Mouse (Mus musculus): ENCODE measurements around the gene Wdr90. TPM values are rescaled to one million over a fixed set of nuclear protein-coding genes. Genes with fewer than 3 reads are reported as not detected.

Gene Wdr90
- polyA plus RNA-seq, 1 experiment from 2014 or later = 35.6 TPM

- no peak overlapping the region for H3K4me2 ChIP-seq
- H3K9me3 ChIP-seq (replicated peaks) = no peaks in the 10 kb centered on the region
- peaks cover 54% of the 10 kb centered on the region for H3K4me1 ChIP-seq
- no peak for ATAC-seq (replicated peaks; ENCODE audit: low FRiP score)
- no peak overlapping the region for H3K9ac ChIP-seq
- no peak overlapping the region for H3K27ac ChIP-seq
- H3K36me3 ChIP-seq = peaks cover 65% of the 10 kb centered on the region
- no peak overlapping the region for H3K4me3 ChIP-seq (replicated peaks)
- WGBS = 96% methylated on average over 6 of the region's 6 CpGs
- H3K27me3 ChIP-seq = no peaks in the 10 kb centered on the region
These were observed 20.8 kb downstream of the Wdr90 start for GRCm38 (mm10) chr17:25840519-25840918.

DNA sequence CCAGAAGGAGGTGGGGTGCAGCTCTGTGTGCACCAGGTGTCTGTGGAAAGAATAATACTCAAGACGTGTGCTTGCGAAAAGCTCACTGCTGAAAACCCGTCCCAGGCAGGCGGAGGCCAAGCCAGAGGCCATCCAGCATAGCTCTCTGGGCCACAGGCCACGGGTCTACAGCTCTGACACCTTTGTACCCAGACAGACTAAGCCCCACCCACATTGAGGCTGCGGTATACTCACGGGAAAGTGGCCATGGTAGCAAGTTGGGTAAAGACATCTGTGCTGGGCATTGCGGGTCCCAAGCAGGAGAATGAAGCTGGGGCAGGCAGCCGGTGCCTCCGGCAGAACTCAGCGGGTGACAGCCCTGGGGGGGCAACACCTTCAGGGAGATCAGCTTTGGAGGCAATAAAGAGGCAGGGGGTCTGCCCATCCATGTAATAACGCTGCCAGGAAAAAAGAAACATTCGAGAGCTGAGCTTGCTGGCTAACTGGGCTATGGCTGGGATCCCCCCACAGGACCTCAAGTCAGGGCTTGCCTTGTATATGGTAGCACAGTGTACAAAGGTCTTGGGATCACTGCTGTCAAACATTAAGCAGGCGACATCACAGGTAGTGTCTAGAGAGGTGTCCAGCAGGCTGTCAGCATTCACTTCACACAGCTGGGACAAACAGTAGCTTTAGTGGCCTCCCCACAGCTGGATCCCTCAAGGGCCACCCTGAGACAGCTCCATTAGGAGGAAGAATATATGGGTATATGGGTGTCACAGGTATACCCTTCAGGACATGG is 21.7 kb downstream of the Wdr90 start:
- Histone ChIP-seq H3K36me3 (peaks cover 67% of the 10 kb centered on the region), H3K4me2 (no peak overlapping the region), H3K4me1 (peaks cover 57% of the 10 kb centered on the region), H3K9me3 (replicated peaks) (no peaks in the 10 kb centered on the region), H3K27me3 (no peaks in the 10 kb centered on the region), H3K9ac (no peak overlapping the region), H3K27ac (no peak overlapping the region), H3K4me3 (replicated peaks) (no peak overlapping the region)
- WGBS = 82% methylated on average over 14 of the region's 14 CpGs
- no peak for ATAC-seq (replicated peaks; ENCODE audit: low FRiP score)

DNA sequence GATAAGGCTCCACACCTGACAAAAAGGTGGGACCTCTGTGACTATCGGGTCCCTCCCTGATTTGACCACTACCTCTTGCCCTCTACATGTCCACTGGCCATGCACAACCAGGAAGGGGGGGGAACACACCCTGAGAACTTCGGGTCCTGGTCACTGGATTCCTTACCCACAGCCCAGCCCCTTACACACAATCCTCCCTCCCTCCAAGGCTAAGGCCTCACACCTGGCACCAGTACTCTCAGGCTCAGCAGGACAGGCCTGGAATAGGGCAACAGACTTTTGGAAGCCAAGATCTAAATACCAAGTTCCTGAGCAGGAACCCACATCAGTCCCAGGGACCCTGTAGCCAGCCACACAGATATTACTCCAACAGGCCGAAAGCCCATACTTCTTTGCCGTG is 22.4 kb downstream of the Wdr90 start:
- Histone ChIP-seq H3K9me3 (replicated peaks) (no peaks in the 10 kb centered on the region), H3K4me1 (peaks cover 62% of the 10 kb centered on the region), H3K4me2 (no peak overlapping the region), H3K4me3 (replicated peaks) (no peak overlapping the region), H3K27ac (no peak overlapping the region), H3K9ac (no peak overlapping the region), H3K27me3 (no peaks in the 10 kb centered on the region), H3K36me3 (peaks cover 67% of the 10 kb centered on the region)
- no peak for ATAC-seq (replicated peaks; ENCODE audit: low FRiP score)
- WGBS = 82% methylated on average over 4 of the region's 4 CpGs

- H3K36me3 ChIP-seq = peaks cover 62% of the 10 kb centered on the region
These were observed 23.8 kb downstream of the Wdr90 start for GRCm38 (mm10) chr17:25837533-25837932.

DNA sequence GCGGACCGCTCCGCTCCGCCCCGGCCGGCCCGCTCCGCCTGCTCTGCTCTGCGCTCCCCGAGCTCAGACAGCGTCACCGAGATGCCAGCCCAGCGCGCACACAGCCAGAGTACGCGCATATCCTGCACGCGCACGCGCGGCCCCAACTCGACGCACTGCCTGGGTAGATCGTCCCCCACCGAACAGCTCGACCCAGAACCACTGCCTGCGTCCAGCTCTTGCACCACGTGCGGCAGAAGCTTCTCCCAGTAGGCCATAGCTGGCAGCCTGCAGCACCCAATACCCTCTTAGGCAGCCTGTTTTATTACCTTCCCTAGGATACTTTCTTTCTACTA is 24.3 kb downstream of the Wdr90 start, which contains the start of gene Rhbdl1:
Gene Rhbdl1 (minus strand): TSS at position 220 of the 335 bp plus-strand sequence.
- H3K36me3 ChIP-seq = peaks cover 57% of the 10 kb centered on the region
- H3K9ac ChIP-seq = peak within 1 kb of the TSS; percentile 42
- H3K4me1 ChIP-seq = peaks cover 58% of the 10 kb centered on the region
- peak within 1 kb of the TSS; percentile 95 for H3K4me2 ChIP-seq
- H3K4me3 ChIP-seq (replicated peaks) = peak within 1 kb of the TSS; percentile 42
- H3K27me3 ChIP-seq = no peaks in the 10 kb centered on the region
- ATAC-seq (replicated peaks; ENCODE audit: low FRiP score) = 0 out of 2 replicates have a peak, but pooled peaks have one; percentile 34
- H3K9me3 ChIP-seq (replicated peaks) = no peaks in the 10 kb centered on the region
- H3K27ac ChIP-seq = peak within 1 kb of the TSS; percentile 85
- WGBS = 2% methylated on average over 29 of the region's 29 CpGs

More at GRCm38 (mm10) chr17:25837533-25837932, 23.8 kb downstream of the Wdr90 start:
- 52% methylated on average over 3 of the region's 3 CpGs for WGBS
- Histone ChIP-seq H3K9ac (no peak overlapping the region), H3K4me3 (replicated peaks) (peak overlapping the region; percentile 42), H3K4me2 (peak overlapping the region; percentile 95), H3K27me3 (no peaks in the 10 kb centered on the region), H3K9me3 (replicated peaks) (no peaks in the 10 kb centered on the region), H3K4me1 (peaks cover 57% of the 10 kb centered on the region), H3K27ac (peak overlapping the region; percentile 85)
- ATAC-seq (replicated peaks; ENCODE audit: low FRiP score) = no peak

GRCm38 (mm10) chr17:25836397-25837075 is 24.8 kb downstream of the Wdr90 start:
- H3K9ac ChIP-seq = peak overlapping the region; percentile 42
- no peaks in the 10 kb centered on the region for H3K9me3 ChIP-seq (replicated peaks)
- ATAC-seq (replicated peaks; ENCODE audit: low FRiP score) = no peak; the same call in 1 of the 2 replicates
- H3K4me3 ChIP-seq (replicated peaks) = peak overlapping the region; percentile 42
- peaks cover 56% of the 10 kb centered on the region for H3K36me3 ChIP-seq
- H3K27ac ChIP-seq = peak overlapping the region; percentile 85
- H3K4me1 ChIP-seq = peaks cover 63% of the 10 kb centered on the region
- no peaks in the 10 kb centered on the region for H3K27me3 ChIP-seq
- peak overlapping the region; percentile 95 for H3K4me2 ChIP-seq
- whole genome bisulfite sequencing = 18% methylated on average over 23 of the region's 23 CpGs

GRCm38 (mm10) chr17:25835816-25836215 is 25.5 kb downstream of the Wdr90 start:
- ATAC-seq (replicated peaks; ENCODE audit: low FRiP score) = no peak
- peak overlapping the region; percentile 42; the same call in 1 of the 2 replicates for H3K9ac ChIP-seq
- peak overlapping the region; percentile 42; the same call in 1 of the 2 replicates for H3K4me3 ChIP-seq (replicated peaks)
- peaks cover 70% of the 10 kb centered on the region for H3K4me1 ChIP-seq
- peak overlapping the region; percentile 85 for H3K27ac ChIP-seq
- no peaks in the 10 kb centered on the region for H3K9me3 ChIP-seq (replicated peaks)
- 91% methylated on average over 16 of the region's 16 CpGs for WGBS
- peaks cover 56% of the 10 kb centered on the region for H3K36me3 ChIP-seq
- H3K27me3 ChIP-seq = no peaks in the 10 kb centered on the region
- peak overlapping the region; percentile 95 for H3K4me2 ChIP-seq

DNA sequence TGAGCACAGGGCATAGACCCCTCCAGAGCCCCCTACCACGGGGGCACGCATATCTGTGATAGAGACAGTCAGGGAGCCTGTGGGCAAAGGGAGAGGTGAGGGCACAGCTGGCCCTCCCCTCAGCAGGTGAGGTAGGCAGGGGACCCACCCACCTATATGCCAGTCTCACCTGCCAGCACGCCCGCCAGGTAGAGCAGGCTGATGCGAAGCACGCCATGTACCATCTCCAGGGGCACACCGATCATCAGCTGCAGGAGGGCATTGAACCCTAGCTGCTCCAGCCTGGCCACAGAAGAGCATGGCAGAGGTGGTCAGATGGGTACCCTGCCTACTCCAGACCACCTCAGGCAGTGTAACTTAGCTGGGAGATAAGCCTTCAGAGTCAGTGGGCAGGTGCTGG is 26.0 kb downstream of the Wdr90 start:
- Histone ChIP-seq H3K9ac (no peak overlapping the region), H3K27me3 (no peaks in the 10 kb centered on the region), H3K9me3 (replicated peaks) (no peaks in the 10 kb centered on the region), H3K27ac (no peak overlapping the region), H3K36me3 (peaks cover 56% of the 10 kb centered on the region), H3K4me1 (peaks cover 74% of the 10 kb centered on the region), H3K4me2 (peak overlapping the region; percentile 95), H3K4me3 (replicated peaks) (0 out of 2 replicates have a peak overlapping the region, but pooled peaks have one; percentile 64)
- WGBS = 90% methylated on average over 7 of the region's 7 CpGs
- ATAC-seq (replicated peaks; ENCODE audit: low FRiP score) = no peak

DNA sequence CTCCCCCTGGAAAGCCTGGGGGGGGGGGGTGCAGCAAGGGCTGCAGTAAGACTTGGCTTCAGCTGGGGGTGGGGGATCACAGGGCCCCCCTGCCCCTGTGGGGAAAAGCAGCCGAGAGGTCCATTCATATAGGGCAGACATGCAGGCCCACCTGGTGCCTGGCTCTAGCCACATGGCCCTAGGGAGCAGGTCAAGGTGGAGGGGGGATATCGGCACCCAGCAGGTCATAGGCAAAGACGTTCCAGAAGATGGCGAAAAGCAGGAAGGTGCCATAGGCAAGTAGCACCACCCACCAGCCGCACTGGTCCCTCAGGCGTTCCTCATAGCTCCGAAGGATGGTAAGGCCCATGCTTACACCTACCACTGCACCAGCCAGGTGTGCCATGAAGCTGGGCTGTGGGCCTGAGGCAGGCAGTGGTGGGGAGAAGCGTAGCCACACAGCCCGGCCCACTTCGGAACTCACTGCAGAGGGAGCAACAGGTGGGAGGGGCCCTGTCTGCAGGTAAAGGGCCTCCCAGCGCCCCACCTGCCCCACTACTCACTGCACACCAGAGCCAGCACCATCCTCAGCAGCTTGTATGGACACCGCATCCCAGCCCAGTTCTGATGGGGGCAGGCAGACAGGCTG is 26.6 kb downstream of the Wdr90 start:
- Histone ChIP-seq H3K4me1 (peaks cover 77% of the 10 kb centered on the region), H3K4me3 (replicated peaks) (peak overlapping the region; percentile 64), H3K27ac (peak overlapping the region; percentile 100), H3K9ac (peak overlapping the region; percentile 73), H3K9me3 (replicated peaks) (no peaks in the 10 kb centered on the region), H3K4me2 (peak overlapping the region; percentile 95), H3K36me3 (peaks cover 56% of the 10 kb centered on the region), H3K27me3 (no peaks in the 10 kb centered on the region)
- no peak for ATAC-seq (replicated peaks; ENCODE audit: low FRiP score)
- WGBS = 83% methylated on average over 12 of the region's 12 CpGs

DNA sequence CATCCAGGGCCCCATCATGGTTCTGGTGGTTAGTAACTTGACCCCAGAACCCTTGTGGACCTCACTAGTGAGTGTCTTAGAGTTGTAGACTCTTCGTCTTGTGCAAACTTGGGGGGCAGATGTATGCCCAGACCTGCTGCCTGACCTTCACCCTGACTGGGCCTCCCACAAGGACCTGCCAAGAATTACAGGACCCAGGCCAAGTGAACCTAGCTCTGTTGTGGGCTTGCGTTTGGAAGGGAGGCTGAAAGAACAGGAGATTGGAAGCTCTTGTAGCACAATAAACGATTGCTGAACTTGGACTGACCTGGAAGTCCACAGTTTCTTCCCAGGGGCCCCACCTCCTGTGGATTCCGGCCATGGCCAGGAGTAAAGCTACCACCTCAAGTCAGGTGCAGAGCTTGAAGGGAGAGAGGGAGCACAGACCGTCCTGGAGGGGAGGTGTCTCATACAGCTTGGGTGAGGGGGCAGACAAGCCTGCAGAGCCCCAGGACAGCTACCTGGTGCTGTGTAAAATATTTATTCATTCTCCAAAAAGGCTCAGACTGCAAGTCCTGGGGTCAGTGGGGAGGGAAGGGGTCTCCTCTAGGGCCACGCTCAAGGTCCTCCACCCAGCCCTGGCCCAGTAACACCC is 27.2 kb downstream of the Wdr90 start:
- Histone ChIP-seq H3K27ac (peak overlapping the region; percentile 100), H3K9ac (peak overlapping the region; percentile 73), H3K4me1 (peaks cover 82% of the 10 kb centered on the region), H3K4me2 (peak overlapping the region; percentile 95), H3K9me3 (replicated peaks) (no peaks in the 10 kb centered on the region), H3K27me3 (no peaks in the 10 kb centered on the region), H3K4me3 (replicated peaks) (peak overlapping the region; percentile 64), H3K36me3 (peaks cover 49% of the 10 kb centered on the region)
- ATAC-seq (replicated peaks; ENCODE audit: low FRiP score) = no peak
- 11% methylated on average over 6 of the region's 6 CpGs for WGBS

DNA sequence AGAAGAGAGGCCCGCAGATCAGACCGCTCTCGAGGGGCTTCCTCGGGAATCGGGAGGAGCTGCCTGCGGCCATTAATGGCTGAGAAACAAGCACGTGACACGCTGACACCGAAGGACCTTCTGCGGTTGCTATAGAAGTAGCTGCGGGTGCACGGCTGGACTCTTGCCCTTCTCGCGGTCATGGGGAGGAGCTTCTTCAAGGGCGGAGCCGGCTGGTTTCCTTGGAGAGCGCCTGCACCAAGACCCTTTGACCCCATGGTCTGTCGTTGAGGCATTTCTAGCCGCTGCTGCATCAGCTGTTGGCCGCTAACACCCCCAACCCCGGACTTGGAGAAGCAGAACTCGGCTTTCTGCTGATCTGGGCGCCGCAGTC is 28.0 kb downstream of the Wdr90 start, which contains the start of gene Stub1:
Gene Stub1 (minus strand): TSS at position 114 of the 373 bp plus-strand sequence.
- Histone ChIP-seq H3K4me1 (peaks cover 82% of the 10 kb centered on the region), H3K27ac (peak within 1 kb of the TSS; percentile 100), H3K36me3 (peaks cover 43% of the 10 kb centered on the region), H3K9me3 (replicated peaks) (no peaks in the 10 kb centered on the region), H3K9ac (peak within 1 kb of the TSS; percentile 73), H3K4me3 (replicated peaks) (peak within 1 kb of the TSS; percentile 64), H3K4me2 (peak within 1 kb of the TSS; percentile 95), H3K27me3 (no peaks in the 10 kb centered on the region)
- peak; percentile 69 for ATAC-seq (replicated peaks; ENCODE audit: low FRiP score)
- WGBS = under 1% methylated on average over 24 of the region's 24 CpGs
